ENCODE assay signal across 33 mouse cellular contexts in genomic region chr9:57617556-57618169, GRCm38 (mm10). TPM values are rescaled to one million over a fixed set of nuclear protein-coding genes. Genes with fewer than 3 reads are reported as not detected.
A peak's percentile ranks its signal among the peaks of the same experiment; 100 is the strongest.
DNase-seq lines count a peak whose midpoint lies in the region; ATAC-seq lines count a peak whose summit lies in the region.
"Had no signal": no experiment of that assay in that cellular context is flagged by ENCODE, and none has a peak within 500 bp of the region (broad histone marks: within the 10 kb centered on the region; RNA-seq: fewer than 3 reads in every experiment).

No protein-coding gene starts in this region.

- H3K36me3 ChIP-seq in forebrain, embryonic 14.5 days (ENCODE audit: control insufficient read depth, insufficient read depth, low read length), result no peaks in the 10 kb centered on the region
- H3K36me3 ChIP-seq: forebrain, embryonic 15.5 days; hindbrain, embryonic 13.5 days; limb, embryonic 10.5 days; limb, embryonic 15.5 days; liver, embryonic 15.5 days; neural tube, embryonic 15.5 days had no signal

- no peak overlapping the region for H3K4me2 ChIP-seq in forebrain, embryonic 14.5 days (ENCODE audit: low read length)
- H3K4me2 ChIP-seq: forebrain, embryonic 15.5 days; hindbrain, embryonic 13.5 days; limb, embryonic 15.5 days; liver, embryonic 15.5 days; lung, embryonic 14.5 days; neural tube, embryonic 15.5 days had no signal

- no peak overlapping the region for H3K4me3 ChIP-seq in forebrain, embryonic 14.5 days (ENCODE audit: low read depth, low read length)
- H3K4me3 ChIP-seq: forebrain, embryonic 15.5 days; hindbrain, embryonic 13.5 days; limb, embryonic 10.5 days; limb, embryonic 15.5 days; liver, embryonic 15.5 days; neural tube, embryonic 15.5 days had no signal

- no peak overlapping the region for H3K9ac ChIP-seq in forebrain, embryonic 14.5 days (ENCODE audit: low read length)
- H3K9ac ChIP-seq: forebrain, embryonic 15.5 days; hindbrain, embryonic 13.5 days; limb, embryonic 15.5 days; liver, embryonic 15.5 days; lung, embryonic 14.5 days; neural tube, embryonic 15.5 days had no signal

- ATAC-seq in forebrain, embryonic 14.5 days, result no peak
- ATAC-seq: CD4-positive, CD25-positive, alpha-beta regulatory T cell, adult 4 months; forebrain, embryonic 15.5 days; intestine, postnatal 0 days had no signal

- no peak overlapping the region for H3K27ac ChIP-seq in forebrain, embryonic 14.5 days (ENCODE audit: low read depth, low read length)
- H3K27ac ChIP-seq: forebrain, embryonic 15.5 days; hindbrain, embryonic 13.5 days; limb, embryonic 10.5 days; limb, embryonic 15.5 days; liver, embryonic 15.5 days; neural tube, embryonic 15.5 days had no signal

- H3K9me3 ChIP-seq in forebrain, embryonic 14.5 days (replicated peaks; ENCODE audit: control insufficient read depth, low read length), result no peaks in the 10 kb centered on the region
- H3K9me3 ChIP-seq: forebrain, embryonic 15.5 days; hindbrain, embryonic 13.5 days; limb, embryonic 10.5 days; limb, embryonic 15.5 days; liver, embryonic 15.5 days; neural tube, embryonic 15.5 days had no signal

- DNase-seq in cerebellum, postnatal 14 days, result peak; percentile 55
- no peak for DNase-seq in cerebellum, adult 8-10 months
- DNase-seq in right cerebral cortex, postnatal 10 days (ENCODE audit: low spot score in 2 of 2), result peak; percentile 76 to 77
- DNase-seq in right cerebral cortex, postnatal 14 days, result no peak
- peak; percentile 31 for DNase-seq in gonadal fat pad, adult 2 months (ENCODE audit: low read depth)
- no peak for DNase-seq in forebrain, embryonic 14.5 days (ENCODE audit: low spot score)
- DNase-seq in gastrocnemius, adult 8-10 months (ENCODE audit: low spot score in 2 of 2), result no peak
- DNase-seq: adrenal gland, postnatal 14 days; cerebellum, adult 11 months; cerebellum, postnatal 25 days; gastrocnemius, postnatal 36 days; heart, postnatal 14 days; kidney, adult 9 months; kidney, postnatal 10 days; layer of hippocampus, adult 9-11 months; lung, embryonic 14.5 days; lung, postnatal 36 days; midbrain, embryonic 14.5 days; right cerebral cortex, adult 18-20 months; thymus, postnatal 14 days had no signal

- WGBS in forebrain, embryonic 14.5 days, result 78% methylated on average over 8 of the region's 8 CpGs

- no peaks in the 10 kb centered on the region for H3K27me3 ChIP-seq in forebrain, embryonic 14.5 days (replicated peaks; ENCODE audit: control insufficient read depth, insufficient read depth, low read length)
- H3K27me3 ChIP-seq: forebrain, embryonic 15.5 days; hindbrain, embryonic 13.5 days; limb, embryonic 15.5 days; neural tube, embryonic 15.5 days had no signal

- H3K4me1 ChIP-seq in forebrain, embryonic 14.5 days (ENCODE audit: control insufficient read depth, insufficient read depth, low read length), result no peaks in the 10 kb centered on the region
- H3K4me1 ChIP-seq: forebrain, embryonic 15.5 days; hindbrain, embryonic 13.5 days; limb, embryonic 10.5 days; limb, embryonic 15.5 days; neural tube, embryonic 15.5 days had no signal

RNA-seq across cellular contexts. Expression of gene Lman1l, which starts 2.9 kb away (rescaled TPM):
- polyA plus RNA-seq in gonadal fat pad, adult 2 months (2012; rRNA removed), result not detected in 2 replicates
- polyA plus RNA-seq in forebrain, embryonic 14.5 days (2014; fragmentation: Nextera tagmentation; extraction: Ambion mirVana), result not detected in 2 replicates
- not detected for total RNA-seq in gastrocnemius, adult 8-10 months (2022)
- total RNA-seq: adrenal gland, postnatal 14 days; gastrocnemius, adult 18-20 months; gastrocnemius, postnatal 36 days; heart, postnatal 14 days; left cerebral cortex, postnatal 10 days; monocyte, adult 5-6 weeks had no signal
- polyA plus RNA-seq: embryonic facial prominence, embryonic 11.5 days; forebrain, embryonic 15.5 days; hindbrain, embryonic 13.5 days; intestine, postnatal 0 days; limb, embryonic 10.5 days; limb, embryonic 15.5 days; liver, embryonic 15.5 days; lung, embryonic 14.5 days; midbrain, embryonic 14.5 days; neural tube, embryonic 15.5 days had no signal

RNA-seq across cellular contexts. Expression of gene Cplx3, which starts 11.6 kb away (rescaled TPM):
- not detected in 2 replicates for polyA plus RNA-seq in gonadal fat pad, adult 2 months (2012; rRNA removed)
- polyA plus RNA-seq in forebrain, embryonic 14.5 days (2014; fragmentation: Nextera tagmentation; extraction: Ambion mirVana), result 0.34 and 0.36 TPM in 2 replicates
- total RNA-seq in gastrocnemius, adult 8-10 months (2022), result not detected
- total RNA-seq: adrenal gland, postnatal 14 days; gastrocnemius, adult 18-20 months; gastrocnemius, postnatal 36 days; heart, postnatal 14 days; monocyte, adult 5-6 weeks had no signal
- polyA plus RNA-seq: CD4-positive, CD25-positive, alpha-beta regulatory T cell, adult 4 months; heart, embryonic 14.5 days; intestine, postnatal 0 days; limb, embryonic 10.5 days; limb, embryonic 15.5 days; liver, embryonic 15.5 days; lung, embryonic 14.5 days had no signal

RNA-seq across cellular contexts. Expression of gene Ulk3, which starts 28.4 kb away (rescaled TPM):
- 46.2 and 47.9 TPM in 2 replicates for polyA plus RNA-seq in gonadal fat pad, adult 2 months (2012; rRNA removed)
- 5.2 and 10.8 TPM in 2 replicates for polyA plus RNA-seq in forebrain, embryonic 14.5 days (2014; fragmentation: Nextera tagmentation; extraction: Ambion mirVana)
- 1 to 10 TPM; 3.3 to 4.8 (median 4.2) TPM for total RNA-seq in gastrocnemius, adult 8-10 months (2022)

RNA-seq across cellular contexts. Expression of gene Csk, which starts 35.8 kb away (rescaled TPM):
- 41.3 and 58.2 TPM in 2 replicates for polyA plus RNA-seq in gonadal fat pad, adult 2 months (2012; rRNA removed)
- 29.2 and 29.3 TPM in 2 replicates for polyA plus RNA-seq in forebrain, embryonic 14.5 days (2014; fragmentation: Nextera tagmentation; extraction: Ambion mirVana)
- total RNA-seq in gastrocnemius, adult 8-10 months (2022), result 10 to 100 TPM in 1 of 4 experiments, 1 to 10 TPM in 3; 8.0 to 10.5 (median 8.8) TPM

RNA-seq across cellular contexts. Expression of gene Scamp2, which starts 56.9 kb away (rescaled TPM):
- 109 and 114 TPM in 2 replicates for polyA plus RNA-seq in gonadal fat pad, adult 2 months (2012; rRNA removed)
- polyA plus RNA-seq in forebrain, embryonic 14.5 days (2014; fragmentation: Nextera tagmentation; extraction: Ambion mirVana), result 55.5 and 56.4 TPM in 2 replicates
- total RNA-seq in gastrocnemius, adult 8-10 months (2022), result 10 to 100 TPM; 35.5 to 42.9 (median 37.1) TPM

Comparison
In these comparisons a context has a peak if more than half of its experiments do, and no peak if none do; other contexts are left out.
1. DNase-seq: peak in cerebellum, postnatal 14 days (2 of 2), right cerebral cortex, postnatal 10 days (2 of 2) and gonadal fat pad, adult 2 months (single experiment); none in cerebellum, adult 8-10 months (single experiment), right cerebral cortex, postnatal 14 days (single experiment), forebrain, embryonic 14.5 days (single experiment) and gastrocnemius, adult 8-10 months (0 of 2).